ENCODE assay signal across 13 mouse cellular contexts in genomic region chr6:148260729-148261101, GRCm38 (mm10). TPM values are rescaled to one million over a fixed set of nuclear protein-coding genes. Genes with fewer than 3 reads are reported as not detected.
DNase-seq lines count a peak whose midpoint lies in the region; ATAC-seq and TF ChIP-seq lines count a peak whose summit lies in the region.
"Had no signal": no experiment of that assay in that cellular context is flagged by ENCODE, and none has a peak within 500 bp of the region (broad histone marks: within the 10 kb centered on the region; RNA-seq: fewer than 3 reads in every experiment).

No protein-coding gene starts in this region.

- ATAC-seq in lung, embryonic 15.5 days (ENCODE audit: borderline replicate concordance, extremely low read depth, low FRiP score, low TSS enrichment) = no peak
- ATAC-seq in lung, postnatal 0 days = no peak
- ATAC-seq in forebrain, postnatal 0 days = 0 out of 2 replicates have a peak, but pooled peaks have one; percentile 8
- peak; percentile 28; the same call in 1 of the 2 replicates for ATAC-seq in hindbrain, embryonic 16.5 days
- ATAC-seq in neural tube, embryonic 15.5 days (ENCODE audit: low FRiP score) = no peak
- ATAC-seq in inflammation-experienced regulatory T-cells, adult 6 months = no peak
- ATAC-seq: CD4-positive, CD25-positive, alpha-beta regulatory T cell, adult 4 months had no signal

- H3K4me1 ChIP-seq in lung, embryonic 15.5 days = peaks cover 11% of the 10 kb centered on the region; the same call in 1 of the 2 replicates
- H3K4me1 ChIP-seq in lung, postnatal 0 days (ENCODE audit: insufficient read depth, low read depth, low read length) = no peaks in the 10 kb centered on the region
- 0 out of 2 replicates have a peak, but pooled peaks cover 4% of the 10 kb centered on the region for H3K4me1 ChIP-seq in forebrain, postnatal 0 days (ENCODE audit: insufficient read depth)
- peaks cover 6% of the 10 kb centered on the region; the same call in 1 of the 2 replicates for H3K4me1 ChIP-seq in hindbrain, embryonic 16.5 days (ENCODE audit: control insufficient read depth, insufficient read depth, low read depth, low read length)
- peaks cover 5% of the 10 kb centered on the region; the same call in 1 of the 2 replicates for H3K4me1 ChIP-seq in neural tube, embryonic 15.5 days

- H3K27ac ChIP-seq in lung, embryonic 15.5 days = 0 out of 2 replicates have a peak overlapping the region, but pooled peaks have one; percentile 31
- H3K27ac ChIP-seq in lung, postnatal 0 days (ENCODE audit: low read length) = no peak overlapping the region
- H3K27ac ChIP-seq in forebrain, postnatal 0 days (ENCODE audit: low read depth, low read length) = peak overlapping the region; percentile 36; the same call in 1 of the 2 replicates
- peak overlapping the region; percentile 34; the same call in 1 of the 2 replicates for H3K27ac ChIP-seq in hindbrain, embryonic 16.5 days (ENCODE audit: low read depth, low read length)
- H3K27ac ChIP-seq in neural tube, embryonic 15.5 days (replicated peaks) = peak overlapping the region; percentile 46
- H3K27ac ChIP-seq: stomach, embryonic 15.5 days had no signal

- DNase-seq in lung, postnatal 0 days (ENCODE audit: low spot score) = no peak
- no peak for DNase-seq in forebrain, postnatal 0 days
- no peak for DNase-seq in ovary, adult 18-20 months (ENCODE audit: low spot score)
- DNase-seq: adrenal gland, postnatal 14 days; cerebellum, adult 8-10 months; heart, adult 11 months; lung, postnatal 10 days had no signal

- H3K27me3 ChIP-seq in lung, embryonic 15.5 days = no peaks in the 10 kb centered on the region
- no peaks in the 10 kb centered on the region for H3K27me3 ChIP-seq in lung, postnatal 0 days (replicated peaks; ENCODE audit: insufficient read depth, low read length)
- no peaks in the 10 kb centered on the region for H3K27me3 ChIP-seq in forebrain, postnatal 0 days (ENCODE audit: insufficient read depth, low read length)
- no peaks in the 10 kb centered on the region for H3K27me3 ChIP-seq in hindbrain, embryonic 16.5 days (replicated peaks; ENCODE audit: control insufficient read depth, insufficient read depth, low read length)
- no peaks in the 10 kb centered on the region for H3K27me3 ChIP-seq in neural tube, embryonic 15.5 days (replicated peaks)
- H3K27me3 ChIP-seq: stomach, embryonic 15.5 days had no signal

- no peak for TF ChIP-seq EP300 in lung, postnatal 0 days (IDR thresholded peaks at IDR 0.05)

- H3K4me2 ChIP-seq in lung, embryonic 15.5 days = no peak overlapping the region
- no peak overlapping the region for H3K4me2 ChIP-seq in lung, postnatal 0 days (replicated peaks; ENCODE audit: low read depth, low read length)
- H3K4me2 ChIP-seq in forebrain, postnatal 0 days (ENCODE audit: low read depth) = no peak overlapping the region
- H3K4me2 ChIP-seq in hindbrain, embryonic 16.5 days (ENCODE audit: low read length) = no peak overlapping the region
- H3K4me2 ChIP-seq in neural tube, embryonic 15.5 days = no peak overlapping the region
- H3K4me2 ChIP-seq: stomach, embryonic 15.5 days had no signal

- H3K9ac ChIP-seq in lung, embryonic 15.5 days = no peak overlapping the region
- no peak overlapping the region for H3K9ac ChIP-seq in lung, postnatal 0 days (replicated peaks; ENCODE audit: low read depth)
- H3K9ac ChIP-seq in forebrain, postnatal 0 days = no peak overlapping the region
- H3K9ac ChIP-seq in hindbrain, embryonic 16.5 days (ENCODE audit: low read depth, low read length) = no peak overlapping the region; the same call in 1 of the 2 replicates
- no peak overlapping the region for H3K9ac ChIP-seq in neural tube, embryonic 15.5 days (replicated peaks)
- H3K9ac ChIP-seq: stomach, embryonic 15.5 days had no signal

- H3K36me3 ChIP-seq in lung, embryonic 15.5 days = no peaks in the 10 kb centered on the region
- no peaks in the 10 kb centered on the region for H3K36me3 ChIP-seq in lung, postnatal 0 days (ENCODE audit: insufficient read depth, low read length)
- H3K36me3 ChIP-seq in forebrain, postnatal 0 days (ENCODE audit: insufficient read depth) = peaks cover 3% of the 10 kb centered on the region; the same call in 1 of the 2 replicates
- H3K36me3 ChIP-seq in hindbrain, embryonic 16.5 days (ENCODE audit: control insufficient read depth, insufficient read depth, low read length) = no peaks in the 10 kb centered on the region
- no peaks in the 10 kb centered on the region for H3K36me3 ChIP-seq in neural tube, embryonic 15.5 days
- H3K36me3 ChIP-seq: stomach, embryonic 15.5 days had no signal

- TF ChIP-seq CTCF in lung, postnatal 0 days (IDR thresholded peaks at IDR 0.05) = no peak
- no peak for TF ChIP-seq CTCF in forebrain, postnatal 0 days (IDR thresholded peaks at IDR 0.05; ENCODE audit: low read depth)

- H3K9me3 ChIP-seq in lung, embryonic 15.5 days = no peaks in the 10 kb centered on the region
- H3K9me3 ChIP-seq in lung, postnatal 0 days (ENCODE audit: low read length) = no peaks in the 10 kb centered on the region
- H3K9me3 ChIP-seq in forebrain, postnatal 0 days (ENCODE audit: low read length) = no peaks in the 10 kb centered on the region
- no peaks in the 10 kb centered on the region for H3K9me3 ChIP-seq in hindbrain, embryonic 16.5 days (ENCODE audit: control insufficient read depth, low read length)
- H3K9me3 ChIP-seq in neural tube, embryonic 15.5 days (replicated peaks) = no peaks in the 10 kb centered on the region
- H3K9me3 ChIP-seq: stomach, embryonic 15.5 days had no signal

- H3K4me3 ChIP-seq in lung, embryonic 15.5 days = no peak overlapping the region
- no peak overlapping the region for H3K4me3 ChIP-seq in lung, postnatal 0 days (ENCODE audit: low read depth, low read length)
- H3K4me3 ChIP-seq in forebrain, postnatal 0 days (ENCODE audit: low read depth, low read length) = no peak overlapping the region
- H3K4me3 ChIP-seq in hindbrain, embryonic 16.5 days (ENCODE audit: low read length) = no peak overlapping the region
- no peak overlapping the region for H3K4me3 ChIP-seq in neural tube, embryonic 15.5 days (replicated peaks)
- H3K4me3 ChIP-seq: stomach, embryonic 15.5 days had no signal

- 74% methylated on average over 6 of the region's 6 CpGs for WGBS in lung, embryonic 15.5 days
- 86% methylated on average over 6 of the region's 6 CpGs for WGBS in lung, postnatal 0 days
- WGBS in forebrain, postnatal 0 days = 79% methylated on average over 6 of the region's 6 CpGs
- WGBS in hindbrain, embryonic 16.5 days = 78% methylated on average over 6 of the region's 6 CpGs
- WGBS in neural tube, embryonic 15.5 days = 86% methylated on average over 6 of the region's 6 CpGs

RNA-seq across cellular contexts. Expression of gene Ergic2, which starts 48.5 kb away (rescaled TPM):
- 201 and 202 TPM in 2 replicates for polyA plus RNA-seq in lung, embryonic 15.5 days (2015; fragmentation: Nextera tagmentation; extraction: Ambion mirVana)
- 159 and 168 TPM in 2 replicates for polyA plus RNA-seq in lung, postnatal 0 days (2015; fragmentation: Nextera tagmentation; extraction: Ambion mirVana)
- total RNA-seq in forebrain, postnatal 0 days (2014; rRNA removed) = 115 and 125 TPM in 2 replicates
- polyA plus RNA-seq in forebrain, postnatal 0 days (2015; fragmentation: Nextera tagmentation; extraction: Ambion mirVana) = 173 and 177 TPM in 2 replicates
- polyA plus RNA-seq in hindbrain, embryonic 16.5 days (2015; fragmentation: Nextera tagmentation; extraction: Ambion mirVana) = 201 and 235 TPM in 2 replicates
- 221 and 231 TPM in 2 replicates for polyA plus RNA-seq in neural tube, embryonic 15.5 days (2015; fragmentation: Nextera tagmentation; extraction: Ambion mirVana)
- 100 to 1,000 TPM; 174 to 189 (median 182) TPM for polyA plus RNA-seq in inflammation-experienced regulatory T-cells, adult 6 months (2017; shearing (Covaris generic))

Comparison
In these comparisons a context has a peak if more than half of its experiments do, and no peak if none do; other contexts are left out.
1. ATAC-seq: peak in forebrain, postnatal 0 days (single experiment) and hindbrain, embryonic 16.5 days (single experiment); none in lung, embryonic 15.5 days (single experiment), lung, postnatal 0 days (single experiment), neural tube, embryonic 15.5 days (single experiment) and inflammation-experienced regulatory T-cells, adult 6 months (single experiment).